Comparison of ENCODE assay signal across 8 mouse cellular contexts in the genomic region with DNA sequence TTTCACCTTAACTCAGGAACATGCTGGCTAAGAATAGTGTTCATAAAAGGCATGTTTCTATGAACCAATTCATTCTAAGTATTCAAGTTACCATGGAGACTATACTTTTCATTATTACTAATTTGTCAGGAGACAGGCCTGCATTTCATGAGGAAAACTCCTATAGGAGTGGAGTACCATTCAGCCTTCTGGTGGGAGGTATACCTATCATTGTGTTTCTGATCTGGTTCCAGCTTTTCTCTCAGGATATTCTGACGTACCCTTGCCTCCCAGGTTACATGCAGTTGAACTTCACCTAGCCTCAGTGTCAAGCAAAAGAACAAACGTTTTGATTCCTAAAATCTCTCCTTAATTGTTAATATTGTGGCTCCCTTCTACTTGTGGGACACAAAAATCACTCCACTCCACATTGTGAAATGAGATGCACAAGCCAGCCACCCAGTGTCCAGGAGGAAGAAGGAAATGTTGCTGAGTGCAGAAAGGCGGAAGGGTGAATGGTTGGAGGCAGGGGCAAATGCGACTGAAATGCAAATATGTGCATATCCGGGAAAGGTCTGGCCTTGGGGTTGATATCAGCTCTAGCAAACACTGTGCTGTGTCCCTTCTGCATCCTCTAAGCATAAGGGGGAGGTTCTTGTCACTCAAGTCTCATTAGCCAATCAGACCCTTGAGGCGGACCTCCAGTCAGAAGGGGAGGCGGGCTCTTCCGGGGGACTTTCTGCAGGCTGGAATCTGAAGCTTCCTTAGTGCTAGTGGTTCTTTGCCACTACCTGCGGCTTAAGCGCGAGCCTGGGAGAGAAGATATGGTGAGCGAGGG. TPM values are rescaled to one million over a fixed set of nuclear protein-coding genes. Genes with fewer than 3 reads are reported as not detected.
A peak's percentile ranks its signal among the peaks of the same experiment; 100 is the strongest.
DNase-seq lines count a peak whose midpoint lies in the region; ATAC-seq and TF ChIP-seq lines count a peak whose summit lies in the region.

A gene (plus strand): TSS at position 695 of the 817 bp plus-strand sequence.

- peak; percentile 86 for DNase-seq in adipocyte (ENCODE audit: low spot score)
- DNase-seq in cerebellum, postnatal 4 days (ENCODE audit: low spot score in 2 of 2): peak; percentile 26 to 67
- DNase-seq in gastrocnemius, adult 2 months: peak; percentile 60
- DNase-seq in hindbrain, postnatal 0 days (ENCODE audit: low spot score): peak; percentile 94
- peak; percentile 65 to 84 for DNase-seq in left cerebral cortex, adult 8-10 months (ENCODE audit: low spot score in 2 of 2)
- peak; percentile 88 for DNase-seq in right cerebral cortex, adult 18-20 months
- peak; percentile 74 for DNase-seq in urinary bladder, postnatal 14 days (ENCODE audit: low spot score)

- no peaks in the 10 kb centered on the region for H3K36me3 ChIP-seq in hindbrain, postnatal 0 days (ENCODE audit: insufficient read depth, low read length)

- intact Hi-C loops in gastrocnemius, adult 2 months (cut with DNase I): no loop called here

- peak within 1 kb of the TSS; percentile 76 for H3K27ac ChIP-seq in gastrocnemius, adult 2 months
- H3K27ac ChIP-seq in hindbrain, postnatal 0 days: peak within 1 kb of the TSS; percentile 87

- H3K4me1 ChIP-seq in hindbrain, postnatal 0 days (ENCODE audit: insufficient read depth, low read length): peaks cover 4% of the 10 kb centered on the region; the same call in 1 of the 2 replicates

- peak within 1 kb of the TSS; percentile 79 for H3K9ac ChIP-seq in hindbrain, postnatal 0 days (replicated peaks; ENCODE audit: low read length)

- 5% methylated on average over 12 of the region's 12 CpGs for WGBS in hindbrain, postnatal 0 days

- H3K27me3 ChIP-seq in hindbrain, postnatal 0 days (ENCODE audit: insufficient read depth, low read length): no peaks in the 10 kb centered on the region

- no peak for TF ChIP-seq CTCF in gastrocnemius, adult 2 months (IDR thresholded peaks at IDR 0.05)
- 0 out of 2 replicates have a peak, but pooled peaks have one; percentile 5 for TF ChIP-seq CTCF in hindbrain, postnatal 0 days (IDR thresholded peaks at IDR 0.05; ENCODE audit: low read depth)

- peak; percentile 100 for ATAC-seq in hindbrain, postnatal 0 days
- ATAC-seq in megakaryocyte, adult 5-6 weeks (ENCODE audit: poor library complexity, severe bottlenecking): peak; percentile 99

- peaks cover 13% of the 10 kb centered on the region for H3K9me3 ChIP-seq in hindbrain, postnatal 0 days (ENCODE audit: low read length)

- H3K4me2 ChIP-seq in hindbrain, postnatal 0 days (ENCODE audit: low read depth, low read length): peak within 1 kb of the TSS; percentile 73

- H3K4me3 ChIP-seq in gastrocnemius, adult 2 months: peak within 1 kb of the TSS; percentile 82
- H3K4me3 ChIP-seq in hindbrain, postnatal 0 days (ENCODE audit: low read length): peak within 1 kb of the TSS; percentile 74

RNA-seq across cellular contexts. Expression of the gene that starts here (rescaled TPM):
- total RNA-seq in gastrocnemius, adult 2 months (2021): under 1 TPM in 1 of 2 experiments, not detected in 1; 0.20 TPM
- total RNA-seq in hindbrain, postnatal 0 days (2014; rRNA removed): 5.6 and 10.9 TPM in 2 replicates
- polyA plus RNA-seq in hindbrain, postnatal 0 days (2015; fragmentation: Nextera tagmentation; extraction: Ambion mirVana): 7.7 and 8.4 TPM in 2 replicates
- 10 to 100 TPM; 23.5 to 25.7 (median 24.8) TPM for total RNA-seq in left cerebral cortex, adult 8-10 months (2022)
- total RNA-seq in megakaryocyte, adult 5-6 weeks (2015): 6.1 and 6.2 TPM in 2 replicates
- total RNA-seq in megakaryocyte, adult 5-6 weeks (2017): 3.5 and 4.1 TPM in 2 replicates

Comparison
In these comparisons a context has a peak if more than half of its experiments do, and no peak if none do; other contexts are left out.
1. Peak in every context shown above with its lines: DNase-seq, ATAC-seq, H3K4me3 ChIP-seq and H3K27ac ChIP-seq.
2. Peak in DNase-seq, H3K4me3 ChIP-seq and H3K27ac ChIP-seq in gastrocnemius, adult 2 months; RNA of the gene not detected or under 1 TPM.